In the genomic region with DNA sequence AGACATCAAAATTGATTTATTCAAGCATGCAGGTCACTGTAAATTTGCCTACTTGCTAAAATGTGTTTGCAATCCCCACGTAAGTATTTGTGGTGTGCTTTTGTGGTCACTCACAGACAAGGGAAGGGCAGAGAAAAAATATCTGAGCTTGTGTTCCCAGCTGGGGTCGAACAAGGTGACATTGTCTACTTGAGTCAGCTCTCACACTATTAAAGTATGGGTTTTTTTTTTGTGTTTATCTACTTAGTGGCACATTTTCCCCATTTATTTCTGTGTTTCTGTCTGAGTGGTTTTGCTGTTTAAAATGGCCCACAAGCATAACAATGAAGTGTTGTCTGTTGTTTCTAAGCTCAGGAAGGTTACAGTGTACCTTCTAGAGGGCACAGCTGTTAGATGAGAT, we compare ENCODE assay signal across 22 mouse cellular contexts.
"Had no signal": no experiment of that assay in that cellular context is flagged by ENCODE, and none has a peak within 500 bp of the region (broad histone marks: within the 10 kb centered on the region; RNA-seq: fewer than 3 reads in every experiment).

No protein-coding gene starts in this region.

- DNase-seq: kidney, adult 2 months; kidney, postnatal 25 days; layer of hippocampus, adult 9-11 months; liver; right cerebral cortex, adult 18-20 months; right cerebral cortex, postnatal 14 days; right cerebral cortex, postnatal 4 days; thymus, adult 18-20 months; thymus, postnatal 36 days had no signal

- H3K4me1 ChIP-seq: liver, embryonic 12.5 days; liver, embryonic 15.5 days; midbrain, embryonic 12.5 days; midbrain, embryonic 15.5 days had no signal

- ATAC-seq: intestine, postnatal 0 days; liver, embryonic 12.5 days; midbrain, embryonic 15.5 days had no signal

- H3K27me3 ChIP-seq: limb, embryonic 13.5 days; liver, embryonic 12.5 days; liver, embryonic 15.5 days; lung, embryonic 15.5 days; midbrain, embryonic 12.5 days; midbrain, embryonic 15.5 days; neural tube, embryonic 12.5 days; neural tube, embryonic 15.5 days had no signal

- H3K4me2 ChIP-seq: limb, embryonic 13.5 days; liver, embryonic 12.5 days; liver, embryonic 15.5 days; lung, embryonic 15.5 days; midbrain, embryonic 12.5 days; midbrain, embryonic 15.5 days; neural tube, embryonic 12.5 days; neural tube, embryonic 15.5 days had no signal

- H3K9me3 ChIP-seq: limb, embryonic 10.5 days; limb, embryonic 13.5 days; liver, embryonic 12.5 days; liver, embryonic 15.5 days; lung, embryonic 15.5 days; midbrain, embryonic 12.5 days; midbrain, embryonic 15.5 days; neural tube, embryonic 12.5 days; neural tube, embryonic 15.5 days had no signal

- H3K36me3 ChIP-seq: limb, embryonic 10.5 days; limb, embryonic 13.5 days; liver, embryonic 12.5 days; liver, embryonic 15.5 days; lung, embryonic 15.5 days; midbrain, embryonic 12.5 days; midbrain, embryonic 15.5 days; neural tube, embryonic 12.5 days; neural tube, embryonic 15.5 days had no signal

- H3K9ac ChIP-seq: limb, embryonic 13.5 days; liver, embryonic 12.5 days; liver, embryonic 15.5 days; lung, embryonic 15.5 days; midbrain, embryonic 12.5 days; midbrain, embryonic 15.5 days; neural tube, embryonic 12.5 days; neural tube, embryonic 15.5 days had no signal

- H3K4me3 ChIP-seq: layer of hippocampus, adult 2 months; limb, embryonic 10.5 days; limb, embryonic 13.5 days; liver, embryonic 12.5 days; liver, embryonic 15.5 days; lung, embryonic 15.5 days; midbrain, embryonic 12.5 days; midbrain, embryonic 15.5 days; neural tube, embryonic 12.5 days; neural tube, embryonic 15.5 days had no signal

- H3K27ac ChIP-seq: kidney, postnatal 0 days; layer of hippocampus, adult 2 months; limb, embryonic 10.5 days; limb, embryonic 13.5 days; liver, embryonic 12.5 days; liver, embryonic 15.5 days; lung, embryonic 15.5 days; macrophage; midbrain, embryonic 12.5 days; midbrain, embryonic 15.5 days; neural tube, embryonic 12.5 days; neural tube, embryonic 15.5 days had no signal
